Mouse (Mus musculus) hindlimb bud, embryonic 11.5 days (tissue): ENCODE results near the gene Klhdc2.
A peak's percentile ranks its signal among the peaks of the same experiment; 100 is the strongest.

Source experiments
- DNase-seq: peaks from one replicate; pipeline ENCODE4 v3.0.0-alpha.2; 2012; ENCODE audit warnings: low read depth, low spot score; ENCODE audit errors: extremely low spot score

Gene Klhdc2

DNA sequence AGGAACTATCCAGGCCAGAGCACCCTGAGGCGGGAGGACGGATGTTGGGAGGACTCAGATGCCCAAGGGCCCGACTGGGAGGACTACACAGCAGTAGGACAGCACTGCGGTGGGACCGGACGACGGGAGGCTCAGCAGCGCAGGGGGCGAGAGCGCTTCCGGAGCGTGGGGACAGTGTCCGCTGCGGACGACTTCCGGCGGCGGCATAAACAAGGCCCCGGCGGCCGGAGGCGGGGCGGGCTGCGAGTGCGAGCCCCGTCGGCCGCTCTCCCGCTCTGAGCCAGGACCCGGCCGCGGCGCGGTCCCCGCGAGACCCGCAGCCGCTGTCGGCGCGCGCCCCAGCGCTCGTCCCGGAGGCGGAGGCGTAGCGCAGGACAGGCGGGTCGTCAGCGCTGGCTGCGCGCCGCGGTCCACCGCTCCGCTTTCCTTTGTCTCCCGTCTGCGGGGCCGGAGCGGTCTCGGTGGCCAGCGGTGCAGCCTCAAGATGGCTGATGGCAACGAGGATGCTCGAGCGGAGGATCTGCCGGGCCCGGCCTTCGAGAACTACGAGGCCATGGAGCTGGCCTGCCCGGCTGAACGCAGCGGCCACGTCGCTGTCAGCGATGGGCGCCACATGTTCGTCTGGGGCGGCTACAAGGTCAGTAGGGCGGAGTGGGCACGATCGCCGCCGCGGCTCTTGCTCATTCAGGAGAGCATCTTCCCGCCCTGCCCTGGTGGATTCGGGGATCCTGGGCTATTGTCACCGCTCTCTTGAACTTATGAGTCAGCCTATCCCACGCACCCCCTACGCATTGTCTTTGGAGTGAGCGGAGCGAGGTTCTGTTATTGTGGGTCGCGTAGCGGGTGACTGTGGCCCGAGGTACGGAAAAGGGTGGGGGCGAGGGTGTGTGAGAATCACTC lies at the start of gene Klhdc2:
TSS of gene Klhdc2 (plus strand) at position 171 of the 900 bp plus-strand sequence.
- peak; percentile 39 for DNase-seq

DNA sequence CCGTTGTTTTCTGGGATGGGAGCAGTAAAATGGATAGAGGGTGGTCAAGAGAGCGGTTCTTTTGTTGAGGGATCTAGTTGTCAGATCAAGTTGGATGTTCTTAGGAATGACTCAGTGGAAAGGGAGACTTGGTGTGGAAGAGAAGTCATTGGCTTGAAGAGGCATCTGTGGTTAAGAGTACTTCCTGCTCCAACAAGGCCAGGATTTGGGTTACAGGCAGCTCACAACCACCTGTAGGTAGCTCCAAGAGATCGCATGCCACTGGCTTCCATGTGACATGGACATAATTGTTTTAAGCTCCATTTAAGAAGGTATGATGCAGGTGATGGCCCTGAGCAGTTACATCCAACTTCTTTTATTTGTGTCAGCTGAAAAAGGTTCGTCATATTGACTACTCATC lies 46.7 kb upstream of the Klhdc2 start:
- DNase-seq: no peak

DNA sequence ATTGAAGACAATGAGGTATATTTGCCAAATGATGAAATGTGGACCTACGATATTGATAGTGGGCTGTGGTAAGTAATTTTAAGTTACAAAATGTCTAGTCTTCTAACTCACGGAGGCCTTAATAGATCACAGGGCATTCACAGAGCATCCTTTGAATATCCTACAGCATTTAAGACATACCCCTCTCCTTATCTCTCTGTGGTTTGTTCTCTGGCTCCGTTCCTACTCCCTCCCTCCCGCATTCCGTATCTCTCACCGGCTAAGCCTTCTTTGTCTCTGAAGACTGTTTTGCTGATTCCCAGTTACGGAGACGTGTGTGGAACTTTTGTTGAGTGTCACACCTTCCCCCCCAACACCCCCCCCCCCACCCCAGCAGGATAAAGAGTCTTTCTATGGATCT lies 45.7 kb upstream of the Klhdc2 start:
- DNase-seq: no peak

DNA sequence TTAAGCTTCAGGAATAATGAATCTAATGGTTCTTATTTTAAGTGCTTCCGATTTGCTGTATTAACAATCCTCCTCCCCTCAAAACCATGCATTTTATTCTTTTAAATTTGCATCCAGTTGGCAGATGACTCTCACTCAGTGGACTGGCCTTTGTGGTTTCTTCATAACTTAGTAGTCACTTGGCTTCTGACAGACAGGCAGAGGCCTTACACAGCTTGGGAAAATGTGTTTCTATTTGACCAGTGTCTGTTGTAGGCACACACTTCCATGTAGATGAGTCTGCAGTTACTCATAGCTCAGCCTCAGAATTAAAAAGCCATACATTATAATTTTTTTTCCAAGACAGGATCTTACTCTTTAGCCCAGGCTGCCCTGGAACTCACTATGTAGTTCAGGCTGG lies 42.7 kb upstream of the Klhdc2 start:
- DNase-seq: no peak

DNA sequence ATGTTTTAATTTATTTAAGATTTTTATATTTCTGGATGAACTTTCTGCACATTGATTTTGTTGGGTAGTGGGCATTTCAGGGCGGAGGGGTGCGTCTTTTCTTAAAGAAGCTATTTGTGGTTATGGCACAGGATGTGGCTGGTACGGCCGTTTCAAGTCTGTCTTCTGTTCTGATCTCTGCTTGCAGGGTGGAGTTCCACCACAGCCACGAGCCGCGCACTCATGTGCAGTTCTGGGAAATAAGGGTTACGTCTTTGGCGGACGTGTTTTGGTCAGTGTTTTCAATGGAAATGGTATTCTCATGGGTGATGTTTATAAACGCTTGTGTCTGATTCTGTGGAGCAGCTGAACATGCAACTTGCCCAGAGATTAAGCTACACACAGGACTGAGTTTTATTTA lies 38.6 kb upstream of the Klhdc2 start:
- no peak for DNase-seq

DNA sequence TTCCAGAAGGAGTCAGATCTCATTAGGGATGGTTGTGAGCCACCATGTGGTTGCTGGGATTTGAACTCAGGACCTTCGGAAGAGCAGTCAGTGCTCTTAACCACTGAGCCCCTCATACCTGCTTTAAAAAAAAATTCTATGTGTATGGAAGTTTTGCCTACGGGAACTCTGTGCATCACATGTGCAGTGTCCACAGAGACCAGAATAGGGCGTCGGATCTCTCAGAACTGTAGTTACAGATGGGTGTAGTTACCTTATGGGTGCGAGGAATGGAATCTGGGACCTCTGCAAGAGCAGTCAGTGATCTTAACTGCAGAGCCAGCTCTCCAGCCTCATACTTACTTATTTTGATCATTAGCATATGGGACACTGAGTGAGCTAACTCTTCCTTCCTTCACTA lies 34.2 kb upstream of the Klhdc2 start:
- DNase-seq: no peak

DNA sequence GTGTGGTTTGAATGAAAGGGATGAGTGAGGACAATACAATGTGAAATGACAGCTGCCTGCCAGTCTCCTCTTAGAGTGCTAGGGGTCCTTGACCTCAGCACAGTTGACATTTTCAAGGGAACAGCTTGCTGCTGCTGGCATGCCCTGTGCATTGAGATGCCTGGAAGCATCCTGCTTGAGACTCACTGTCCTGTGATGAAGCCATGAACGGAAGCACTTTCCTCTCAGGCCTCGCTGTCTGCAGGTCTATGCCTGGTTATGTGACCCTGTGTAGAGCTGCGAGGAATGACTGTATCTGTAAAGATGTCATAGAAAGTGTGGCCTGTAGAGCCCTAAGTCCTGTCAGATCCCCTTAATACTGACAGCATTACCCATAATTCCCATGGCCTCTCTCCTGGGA lies 31.4 kb upstream of the Klhdc2 start:
- no peak for DNase-seq

DNA sequence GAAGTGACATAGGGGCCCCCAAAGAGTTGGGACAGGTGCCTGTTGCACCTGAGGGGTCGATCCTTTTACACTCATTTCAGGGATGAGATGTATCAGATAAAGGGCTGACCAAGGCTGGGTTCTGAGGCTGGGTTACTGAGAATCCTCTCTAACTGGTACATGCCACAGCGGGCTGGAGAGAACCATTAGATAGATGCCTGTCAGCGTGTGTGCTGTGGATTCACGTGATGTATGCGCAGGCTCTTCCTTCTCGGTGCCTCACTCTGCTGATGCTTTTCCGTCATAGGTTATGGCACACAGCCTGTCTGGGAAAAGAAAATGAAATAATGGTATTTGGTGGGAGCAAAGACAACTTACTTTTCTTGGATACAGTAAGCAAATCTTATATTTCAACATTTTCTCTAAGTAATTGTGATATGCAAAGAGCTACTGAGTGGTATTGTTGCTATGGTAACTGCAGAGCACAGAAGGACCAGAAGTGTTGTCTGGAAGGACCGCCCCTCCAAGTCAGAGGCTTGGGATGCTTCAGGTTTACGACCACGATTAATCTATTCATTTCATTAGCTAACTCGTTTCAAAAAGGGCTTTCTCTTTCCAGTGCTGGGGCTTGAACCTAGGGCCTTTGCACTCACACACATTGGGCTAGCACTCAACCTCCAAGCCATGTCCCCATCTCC lies 28.4 kb upstream of the Klhdc2 start:
- no peak for DNase-seq

DNA sequence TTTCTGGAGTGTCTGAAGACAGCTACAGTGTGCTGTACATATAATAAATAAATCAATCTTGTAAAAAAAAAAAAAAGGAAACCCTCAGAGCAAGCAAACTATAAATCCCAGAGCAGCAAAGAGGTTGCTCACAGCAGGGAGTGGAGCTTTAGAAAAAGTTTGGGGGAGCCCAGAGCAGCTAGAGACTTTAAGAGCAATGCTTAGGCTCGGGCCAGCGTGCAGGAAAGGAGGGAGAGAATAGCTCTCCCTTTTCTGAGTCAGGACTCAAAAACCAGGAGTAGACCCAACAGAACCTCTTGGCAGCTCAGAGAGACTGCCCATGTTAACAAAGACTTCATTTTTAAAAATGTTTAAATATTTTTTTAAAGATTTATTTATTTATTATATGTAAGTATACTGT lies 27.5 kb upstream of the Klhdc2 start:
- no peak for DNase-seq

DNA sequence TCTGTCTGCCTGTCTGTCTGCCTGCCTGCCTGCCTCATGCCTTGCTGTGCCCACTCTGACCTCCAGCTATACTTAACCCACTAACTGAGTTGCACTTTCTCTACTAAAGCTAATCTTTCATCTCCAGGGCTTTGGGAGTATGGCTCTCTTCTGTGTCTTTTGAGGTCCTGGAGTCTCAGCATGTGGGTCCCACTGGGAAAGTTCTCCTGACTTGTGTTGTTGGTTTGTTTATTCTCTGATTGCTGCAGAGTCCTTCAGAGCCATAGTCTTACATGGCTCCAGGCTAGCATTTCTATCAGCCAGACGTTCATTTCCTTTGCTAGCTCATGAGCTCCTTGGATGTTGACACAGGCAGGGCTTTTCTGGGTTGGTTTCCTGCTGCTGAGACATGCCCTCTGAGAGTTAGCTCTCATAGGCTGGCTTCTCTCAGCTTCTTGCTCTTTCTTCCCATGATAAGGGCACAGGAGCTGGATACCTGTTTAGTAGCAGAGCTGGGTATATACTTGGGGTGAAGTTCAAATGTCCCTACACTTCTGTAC lies 16.5 kb upstream of the Klhdc2 start:
- DNase-seq: no peak

DNA sequence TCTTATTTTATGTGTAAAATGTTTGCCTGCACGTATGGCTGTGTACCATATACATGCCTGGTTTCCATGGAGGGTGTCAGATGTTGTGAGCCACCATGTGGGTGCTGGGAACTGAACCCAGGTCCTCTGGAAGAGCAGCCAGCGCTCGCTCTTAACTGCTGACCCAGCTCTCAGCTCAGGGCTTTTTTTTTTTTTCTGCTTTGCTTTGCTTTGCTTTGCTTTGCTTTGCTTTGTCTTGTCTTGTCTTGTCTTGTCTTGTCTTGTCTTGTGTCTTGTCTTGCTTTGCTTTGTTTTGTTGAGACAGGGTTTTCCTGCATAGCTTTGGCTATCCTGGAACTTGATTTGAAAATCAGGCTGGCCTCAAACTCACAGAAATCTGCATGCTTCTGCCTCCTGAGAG lies 15.6 kb upstream of the Klhdc2 start:
- no peak for DNase-seq

DNA sequence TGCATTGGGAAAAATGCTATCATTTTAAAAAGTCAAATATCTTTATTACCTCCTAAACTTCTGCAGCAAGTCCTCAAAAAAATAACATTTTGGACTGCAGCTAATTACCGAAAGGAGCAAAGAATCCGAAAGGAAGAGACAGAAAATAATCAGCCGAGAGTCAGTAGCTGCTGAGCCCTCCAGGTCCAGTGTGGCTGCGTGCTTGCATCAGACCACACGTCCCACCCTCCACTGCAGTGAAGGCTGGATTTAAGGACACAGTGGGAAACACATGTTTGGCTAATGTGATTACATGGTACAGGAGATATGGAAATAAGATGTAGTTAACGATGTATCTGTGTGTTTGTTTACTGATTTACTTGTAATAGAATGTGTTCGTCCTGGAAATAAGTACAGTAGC lies 13.3 kb upstream of the Klhdc2 start:
- no peak for DNase-seq

DNA sequence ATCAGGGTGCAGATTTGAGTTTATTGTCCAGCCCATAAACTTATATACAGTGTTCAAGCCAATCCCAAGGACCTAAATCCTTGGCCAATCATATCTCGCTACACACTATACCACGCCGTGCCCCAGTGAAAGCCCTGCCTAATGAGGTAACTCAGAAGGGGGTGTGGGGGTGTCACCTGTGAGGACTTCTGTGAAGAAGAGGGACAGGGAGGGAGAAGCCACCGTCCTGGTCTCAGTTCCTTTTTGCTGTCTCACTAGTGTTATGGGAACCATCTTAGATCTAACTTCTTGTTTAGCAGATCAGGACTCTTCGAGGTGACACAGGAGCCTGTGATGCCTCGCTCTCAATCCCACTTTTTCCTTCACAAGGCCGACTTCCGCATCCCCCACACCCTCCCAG lies 8.9 kb upstream of the Klhdc2 start:
- DNase-seq: no peak

DNA sequence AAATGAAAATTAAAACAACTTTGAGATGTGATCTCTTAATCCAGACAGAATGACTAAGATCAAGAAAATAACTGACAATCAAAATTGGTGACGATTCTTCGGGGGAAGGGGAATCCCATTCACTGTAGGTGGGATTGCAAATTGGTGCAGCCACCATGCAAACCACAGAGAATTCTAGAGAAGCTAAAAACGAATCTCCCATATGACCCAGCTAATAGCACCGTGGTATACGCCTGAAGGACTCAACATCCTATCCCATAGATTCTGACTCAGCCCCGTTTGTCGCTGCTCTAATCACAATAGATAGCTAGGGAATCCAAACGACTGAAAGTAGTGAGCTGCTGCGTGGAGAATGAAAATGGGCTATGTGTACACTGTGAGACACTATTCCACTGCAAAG lies 7.8 kb upstream of the Klhdc2 start:
- no peak for DNase-seq

DNA sequence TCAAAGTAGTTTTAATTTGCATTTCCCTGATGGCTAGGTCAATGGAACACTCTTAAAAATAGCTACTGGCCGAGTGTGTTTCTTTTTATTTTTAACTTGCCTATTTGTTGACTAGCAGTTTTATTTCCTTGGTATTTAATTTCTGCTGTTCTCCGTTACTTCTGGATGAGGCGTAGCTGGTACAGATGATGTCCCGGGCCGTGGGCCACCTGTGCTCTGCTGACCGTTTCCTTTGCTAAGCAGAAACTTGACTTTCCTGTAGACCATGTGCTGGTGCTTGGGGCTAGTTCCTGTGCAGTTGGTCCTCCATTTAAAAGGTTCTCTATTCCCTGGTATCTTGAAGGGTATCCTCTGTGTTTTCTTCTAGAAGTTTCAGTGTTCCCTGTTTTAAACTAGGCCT lies 4.1 kb upstream of the Klhdc2 start:
- no peak for DNase-seq

DNA sequence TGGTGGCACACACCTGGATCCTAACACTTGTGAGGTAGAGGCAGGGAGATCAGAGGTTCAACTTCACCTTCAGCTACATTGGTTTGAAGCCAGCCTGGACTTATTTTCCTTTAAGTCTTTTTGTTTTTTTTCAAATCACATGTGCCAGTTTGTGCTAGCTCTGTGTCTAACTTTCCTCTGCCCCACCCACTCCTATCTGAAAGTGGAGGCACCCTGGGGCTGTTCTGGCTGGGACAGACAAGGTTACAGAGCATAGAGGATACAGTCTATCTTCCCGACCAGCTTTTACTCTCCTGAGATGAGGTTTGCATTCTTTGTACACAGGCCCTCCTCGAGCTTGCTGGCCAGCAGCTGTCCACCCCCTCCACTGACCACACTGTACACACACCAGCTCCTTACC lies 2.7 kb upstream of the Klhdc2 start:
- no peak for DNase-seq

DNA sequence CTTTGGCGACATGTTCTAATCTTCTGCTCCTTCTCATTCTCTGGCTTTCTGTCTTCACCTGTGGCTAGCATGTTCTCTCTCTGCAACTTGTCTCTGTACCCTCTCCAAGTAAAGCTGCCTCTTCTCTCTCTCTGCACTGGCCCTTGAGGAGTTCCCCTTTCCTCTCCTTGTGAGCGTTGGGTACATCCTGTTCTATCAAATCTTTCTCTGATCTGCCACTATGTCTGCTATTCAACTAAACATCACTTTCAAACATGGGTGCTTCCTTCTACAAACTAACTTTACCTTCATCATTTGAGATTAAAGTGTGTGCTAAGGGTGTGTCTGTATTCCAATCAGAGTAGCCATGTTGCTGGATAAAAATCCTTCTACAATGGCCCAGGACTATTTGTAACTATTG lies 1.5 kb upstream of the Klhdc2 start:
- no peak for DNase-seq

DNA sequence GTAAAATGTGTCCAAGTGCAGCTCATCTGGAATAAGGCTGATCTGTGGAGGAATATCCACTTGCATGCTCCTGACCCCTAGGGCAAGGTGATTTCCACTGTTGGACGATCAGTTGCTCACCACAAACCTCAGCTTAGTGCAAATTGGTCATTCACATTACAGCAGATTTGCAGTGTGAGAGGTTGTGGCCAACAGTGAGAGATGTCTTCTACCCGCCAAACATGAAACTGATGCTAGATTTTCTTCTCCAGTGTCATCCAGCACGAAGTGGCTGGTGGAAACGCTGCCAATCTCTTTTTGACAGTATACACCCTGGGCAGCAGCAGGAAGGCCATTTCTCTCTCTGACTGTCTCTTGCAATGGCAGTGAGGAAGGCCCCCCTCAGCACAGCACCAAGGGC lies 830 bp upstream of the Klhdc2 start:
- no peak for DNase-seq

DNA sequence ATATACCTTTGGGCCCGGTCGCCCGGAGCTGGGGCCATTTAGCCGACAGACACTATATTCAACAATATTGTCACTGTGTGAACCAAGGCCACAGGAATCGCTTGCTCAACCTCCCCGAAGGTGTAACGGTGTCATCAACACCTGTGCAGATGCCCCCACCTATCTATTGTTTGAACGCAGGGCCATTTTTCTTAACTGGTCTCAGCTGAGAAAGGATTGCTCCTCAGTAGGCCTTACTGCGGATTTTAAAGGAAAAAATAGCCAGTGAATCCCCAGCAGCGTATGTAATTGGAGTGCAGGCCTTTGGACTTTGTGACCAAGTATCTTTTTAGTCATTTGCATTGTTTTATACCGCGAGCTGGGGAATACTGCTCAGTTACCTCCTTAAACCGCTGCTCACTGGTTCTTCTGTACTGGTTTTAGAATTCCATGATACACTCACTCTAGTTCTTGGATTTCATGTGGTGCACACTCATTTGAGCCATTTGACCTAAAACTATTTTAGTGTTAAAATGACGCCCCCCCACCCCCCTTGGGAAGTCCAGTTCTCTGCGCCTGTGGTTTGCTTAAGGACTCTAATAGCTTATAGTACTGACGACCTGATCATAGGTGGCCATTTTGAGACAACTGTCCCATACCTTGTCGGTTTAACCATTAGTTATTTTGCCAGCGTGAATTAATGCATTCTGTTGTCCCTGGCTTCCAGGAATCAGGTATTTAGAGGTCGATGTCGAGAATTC lies 1.1 kb downstream of the Klhdc2 start:
- no peak for DNase-seq

DNA sequence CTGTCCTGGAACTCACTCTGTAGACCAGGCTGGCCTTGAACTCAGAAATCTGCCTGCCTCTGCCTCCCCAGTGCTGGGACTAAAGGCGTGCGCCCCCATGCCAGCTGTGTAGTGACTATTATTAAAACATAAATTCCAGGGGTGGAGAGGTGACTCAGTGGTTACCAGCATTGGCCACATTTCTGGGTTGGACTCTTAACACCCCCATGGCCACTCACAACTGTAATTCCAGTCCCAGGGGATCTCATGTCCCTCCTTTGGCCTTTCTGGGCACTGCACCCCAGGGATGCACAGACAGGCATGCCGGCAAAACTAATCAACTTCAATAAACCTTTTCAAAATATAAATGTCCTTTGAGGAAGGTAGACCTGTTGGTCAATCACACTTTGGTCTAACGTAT lies 1.8 kb downstream of the Klhdc2 start:
- DNase-seq: no peak

DNA sequence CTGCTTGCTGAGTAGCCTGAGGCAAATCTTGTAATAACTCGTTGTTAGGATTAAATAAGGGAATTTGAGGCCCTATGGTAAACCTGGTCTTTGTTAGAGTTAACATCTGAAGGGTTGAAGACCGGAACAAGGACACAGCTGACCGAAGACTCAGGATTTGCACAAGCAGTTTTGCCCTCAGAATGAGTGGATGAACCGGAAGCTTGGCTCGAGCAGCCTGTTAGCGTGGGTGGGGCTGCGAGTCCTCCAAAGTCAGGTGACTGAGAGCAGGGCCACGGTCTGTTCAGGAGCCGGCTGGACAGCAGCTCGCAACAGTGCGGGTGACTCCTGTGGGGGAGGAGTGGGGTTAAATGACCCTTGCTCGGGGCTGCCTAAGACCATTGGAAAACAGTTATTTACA lies 2.8 kb downstream of the Klhdc2 start:
- DNase-seq: no peak

DNA sequence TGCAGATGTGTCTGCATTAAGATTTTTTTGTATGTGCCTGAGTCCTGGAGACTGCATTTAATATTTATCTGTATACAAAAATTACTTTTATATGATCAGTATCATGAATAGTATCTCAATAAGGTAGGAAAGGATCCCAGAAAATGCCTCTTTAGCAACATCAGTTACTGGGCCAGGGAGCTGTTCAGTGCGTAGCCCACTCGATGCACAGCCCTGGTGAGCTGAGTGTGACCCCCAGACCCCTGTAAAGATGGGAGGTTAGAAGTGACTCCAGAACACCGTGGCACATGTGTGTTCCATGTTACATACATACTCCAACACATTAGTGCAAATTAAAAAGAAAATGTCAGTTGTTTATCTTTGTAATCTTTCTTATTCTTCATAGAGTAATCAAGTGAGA lies 3.4 kb downstream of the Klhdc2 start:
- no peak for DNase-seq
